Mouse (Mus musculus) T-cell, adult 66 days (primary cell): ENCODE data around the gene Rnf227. TPM values are rescaled to one million over a fixed set of nuclear protein-coding genes. Genes with fewer than 3 reads are reported as not detected.

Experiments used
- total RNA-seq, 2 experiments: library from RNA; stranded (reverse); gene quantifications; 3 replicates in 1 of 2; 4 replicates in 1 of 2; pipeline ENCODE4 v1.2.4; 2023

The Rnf227 gene
- 1 to 10 TPM; 1.5 to 2.4 TPM for total RNA-seq

GRCm38 (mm10) chr11:69340161-69341131 is at the start of gene Rnf227:
TSS of gene Rnf227 (plus strand) at chr11:69340461.

GRCm38 (mm10) chr11:69323667-69324111 is 16.6 kb upstream of the Rnf227 start, which contains the start of the genes Cntrob and Trappc1:
TSS of gene Cntrob (minus strand) at chr11:69323775.
TSS of gene Trappc1 (plus strand) at chr11:69323980.

GRCm38 (mm10) chr11:69325628-69326407 is 14.4 kb upstream of the Rnf227 start, which contains the start of gene Kcnab3:
TSS of gene Kcnab3 (plus strand) at chr11:69326258.

GRCm38 (mm10) chr11:69369215-69369989 is 29.1 kb downstream of the Rnf227 start, which contains the start of gene Chd3:
TSS of gene Chd3 (minus strand) at chr11:69369406.

Other genes starting within 250 kb of the Rnf227 start
- 100 to 1,000 TPM; 279 to 361 TPM for gene Per1, start 245.2 kb upstream of the Rnf227 start, total RNA-seq
- not detected for gene Hes7, start 220.1 kb upstream of the Rnf227 start, total RNA-seq
- not detected for gene 9130213A22Rik, start 217.9 kb upstream of the Rnf227 start, total RNA-seq
- gene Aloxe3, start 214.6 kb upstream of the Rnf227 start, total RNA-seq, result under 1 TPM; 0.30 to 0.55 TPM
- not detected for gene Alox12b, start 183.5 kb upstream of the Rnf227 start, total RNA-seq
- gene Alox8, start 142.6 kb upstream of the Rnf227 start, total RNA-seq, result 1 to 10 TPM; 1.2 to 1.6 TPM
- gene Gucy2e, start 103.4 kb upstream of the Rnf227 start, total RNA-seq, result under 1 TPM; 0.06 to 0.12 TPM
- gene Cntrob, start 16.7 kb upstream of the Rnf227 start, total RNA-seq, result 10 to 100 TPM; 13.4 to 18.0 TPM
- 10 to 100 TPM; 22.6 to 26.6 TPM for gene Trappc1, start 16.5 kb upstream of the Rnf227 start, total RNA-seq
- gene Kcnab3, start 14.2 kb upstream of the Rnf227 start, total RNA-seq, result 1 to 10 TPM; 1.1 to 1.8 TPM
- gene Chd3, start 28.9 kb downstream of the Rnf227 start, total RNA-seq, result 100 to 1,000 TPM; 777 to 802 TPM
- gene Naa38, start 55.0 kb downstream of the Rnf227 start, total RNA-seq, result 10 to 100 TPM; 33.0 to 46.3 TPM
- gene Cyb5d1, start 55.2 kb downstream of the Rnf227 start, total RNA-seq, result 10 to 100 TPM; 24.6 to 31.6 TPM
- 1 to 10 TPM; 7.2 to 8.1 TPM for gene Tmem88, start 57.8 kb downstream of the Rnf227 start, total RNA-seq
- 100 to 1,000 TPM; 135 to 162 TPM for gene Kdm6b, start 73.2 kb downstream of the Rnf227 start, total RNA-seq
- under 1 TPM; 0.03 TPM for gene Dnah2, start 208.6 kb downstream of the Rnf227 start, total RNA-seq
- 1 to 10 TPM in 1 of 2 experiments, under 1 TPM in 1; 0.86 to 1.5 TPM for gene Efnb3, start 219.7 kb downstream of the Rnf227 start, total RNA-seq
- gene Wrap53, start 239.8 kb downstream of the Rnf227 start, total RNA-seq, result 10 to 100 TPM; 16.2 TPM
- 100 to 1,000 TPM; 146 to 161 TPM for gene Trp53, start 239.9 kb downstream of the Rnf227 start, total RNA-seq